Mouse (Mus musculus): ENCODE results near the gene Larp4. TPM values are rescaled to one million over a fixed set of nuclear protein-coding genes. Genes with fewer than 3 reads are reported as not detected.
"Not testable (repeated sequence)": the region's sequence is repeated elsewhere in the genome, so short reads cannot be mapped to it uniquely, and the experiment has no call there.

Larp4 gene
- total and polyA plus RNA-seq, 3 experiments: 32.5 to 55.3 (median 54.2) TPM

DNA sequence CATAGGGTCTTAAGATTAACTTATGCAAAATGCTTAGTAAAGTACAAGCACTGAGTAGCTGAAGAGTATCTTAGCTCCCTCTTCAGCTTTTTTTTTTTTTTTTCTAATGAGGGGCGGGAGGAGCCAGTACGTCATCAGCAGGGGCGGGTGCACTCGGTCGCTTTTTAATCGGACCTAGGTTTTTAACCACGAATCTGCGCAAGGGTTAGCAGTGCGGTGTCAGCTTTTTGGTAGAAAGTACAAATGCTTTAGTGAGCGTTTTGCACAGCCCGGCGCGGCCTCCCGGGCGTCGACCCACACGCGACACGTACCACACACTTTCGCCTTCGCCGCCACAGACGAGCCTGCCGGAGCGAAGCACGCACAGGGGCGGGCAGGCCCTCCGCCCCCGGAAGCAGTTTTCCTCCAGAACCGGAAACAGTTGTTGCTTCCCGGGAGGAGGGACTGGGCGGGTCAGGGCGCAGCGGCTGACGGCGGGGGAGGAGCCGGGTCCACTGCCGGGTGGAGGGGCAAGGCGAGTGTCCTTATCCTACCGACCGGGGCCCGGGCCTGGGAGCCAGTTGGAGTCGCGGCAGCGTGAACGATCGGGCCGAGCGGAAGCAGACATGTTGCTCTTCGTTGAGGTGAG is 2.6 kb downstream of the Larp4 start:
- Histone ChIP-seq H3K9ac (ENCODE audit: low read depth, low read length) (peak overlapping the region; percentile 98), H3K4me1 (ENCODE audit: control insufficient read depth, insufficient read depth, low read length) (peaks cover 2% of the 10 kb centered on the region), H3K4me3 (peak overlapping the region; percentile 78), H3K27me3 (ENCODE audit: control insufficient read depth, insufficient read depth, low read length) (no peaks in the 10 kb centered on the region), H3K27ac (peak overlapping the region; percentile 94), H3K36me3 (ENCODE audit: control insufficient read depth, insufficient read depth, low read length) (peaks cover 2% of the 10 kb centered on the region; the same call in 1 of the 2 replicates), H3K79me2 (replicated peaks; ENCODE audit: control insufficient read depth, insufficient read depth, low read length) (peaks cover 3% of the 10 kb centered on the region; the same call in 1 of the 2 replicates)
- DNase-seq: peak; percentile 97 to 98
- under 1% methylated on average over 50 of the region's 50 CpGs for WGBS
- intact Hi-C loops (cut with DNase I): no loop called here
- TF ChIP-seq CTCF (IDR thresholded peaks at IDR 0.05) (no peak), POLR2A (IDR thresholded peaks at IDR 0.05; ENCODE audit: insufficient read depth, low read depth, low read length) (peak; percentile 86), EP300 (IDR thresholded peaks at IDR 0.05; ENCODE audit: insufficient read depth, low read depth, low read length) (0 out of 2 replicates have a peak, but pooled peaks have one; percentile 40)

DNA sequence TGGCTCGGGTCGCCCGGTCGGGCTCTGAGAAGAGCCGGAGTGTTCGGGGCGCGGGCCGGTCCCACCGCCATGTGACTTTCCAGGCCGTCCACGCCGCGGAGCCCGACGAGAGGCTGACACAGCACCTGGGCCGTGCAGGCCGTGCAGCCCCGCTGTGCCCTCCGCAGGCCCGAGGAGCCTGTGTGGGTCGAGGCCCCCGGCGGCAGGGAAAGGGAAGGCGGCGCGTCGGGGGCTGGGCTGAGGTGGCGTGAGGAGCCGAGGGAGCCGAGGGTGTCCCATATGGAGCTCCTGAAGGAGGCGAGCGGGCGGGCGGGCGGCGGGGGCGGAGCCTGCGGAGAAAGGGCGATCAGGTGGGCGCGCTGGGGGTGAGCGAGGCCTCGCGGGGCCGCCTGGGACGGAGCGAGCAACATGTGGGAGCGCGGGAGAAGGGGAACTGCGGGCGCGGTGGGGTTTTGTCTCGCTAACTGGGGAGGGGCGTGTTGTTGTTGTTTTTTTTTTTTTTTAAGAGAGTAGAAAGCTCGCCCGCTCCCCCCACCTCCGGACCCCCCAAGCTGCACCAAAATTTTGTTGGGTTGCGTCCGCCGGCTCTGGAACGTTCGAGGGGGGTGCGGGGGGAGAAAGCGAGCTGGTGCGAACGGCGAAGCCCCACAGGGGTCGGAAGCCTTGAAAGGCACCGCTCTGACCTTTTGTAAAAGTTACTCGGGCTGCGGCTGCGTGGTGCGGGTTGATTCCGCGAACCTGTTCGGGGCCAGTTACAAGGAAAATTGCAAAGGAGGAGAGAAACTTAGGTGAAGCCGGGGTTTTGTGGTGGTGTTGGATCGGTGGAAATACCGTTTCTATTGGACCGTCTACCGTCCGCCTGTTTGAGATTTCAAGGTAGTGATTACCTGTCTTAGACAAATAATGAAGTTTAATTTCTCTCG is 3.4 kb downstream of the Larp4 start:
- peaks cover 2% of the 10 kb centered on the region for H3K4me1 ChIP-seq (ENCODE audit: control insufficient read depth, insufficient read depth, low read length)
- H3K36me3 ChIP-seq (ENCODE audit: control insufficient read depth, insufficient read depth, low read length): peaks cover 2% of the 10 kb centered on the region; the same call in 1 of the 2 replicates
- H3K79me2 ChIP-seq (replicated peaks; ENCODE audit: control insufficient read depth, insufficient read depth, low read length): peaks cover 3% of the 10 kb centered on the region; the same call in 1 of the 2 replicates
- H3K27me3 ChIP-seq (ENCODE audit: control insufficient read depth, insufficient read depth, low read length): no peaks in the 10 kb centered on the region
- peak; percentile 37 to 45 for DNase-seq
- peak overlapping the region; percentile 78 for H3K4me3 ChIP-seq
- WGBS: under 1% methylated on average over 71 of the region's 84 CpGs
- TF ChIP-seq EP300 (IDR thresholded peaks at IDR 0.05; ENCODE audit: insufficient read depth, low read depth, low read length) (no peak), CTCF (IDR thresholded peaks at IDR 0.05) (no peak), POLR2A (IDR thresholded peaks at IDR 0.05; ENCODE audit: insufficient read depth, low read depth, low read length) (no peak)
- peak overlapping the region; percentile 94 for H3K27ac ChIP-seq
- peak overlapping the region; percentile 98 for H3K9ac ChIP-seq (ENCODE audit: low read depth, low read length)
- intact Hi-C loops (cut with DNase I): no loop called here

DNA sequence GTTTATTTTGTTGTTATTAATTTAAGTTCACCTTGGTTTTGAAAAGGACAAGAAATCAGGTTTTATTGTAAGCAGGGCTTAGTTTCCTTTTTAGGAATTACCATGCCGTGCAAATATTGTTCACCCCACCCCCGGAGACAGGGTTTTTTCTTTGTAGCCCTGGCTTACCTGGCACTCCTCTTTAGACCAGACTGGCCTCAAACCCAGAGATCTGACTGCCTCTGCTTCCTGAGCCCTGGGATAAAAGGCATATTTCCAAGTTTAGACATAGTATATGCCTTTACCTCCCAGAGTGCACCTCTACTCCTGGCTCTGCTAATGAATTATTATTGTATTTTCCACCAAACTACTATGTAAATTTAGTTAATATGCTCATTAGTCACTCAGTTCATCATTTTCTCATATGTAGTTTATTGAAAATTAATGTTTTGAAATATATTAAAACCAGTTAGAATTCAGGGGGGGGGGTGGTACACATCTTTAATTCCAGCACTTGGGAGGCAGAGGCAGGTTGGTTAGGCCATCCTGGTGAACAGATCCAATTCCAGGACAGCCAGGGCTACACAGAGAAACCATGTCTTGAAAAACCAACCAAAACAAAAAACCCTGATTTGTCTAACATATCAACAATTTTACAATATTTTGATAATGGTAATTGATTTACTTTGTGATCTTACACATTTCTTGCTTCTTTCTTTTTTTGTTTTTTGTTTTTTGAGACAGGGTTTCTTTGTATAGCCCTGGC is 4.8 kb downstream of the Larp4 start:
- H3K27ac ChIP-seq: no peak overlapping the region

DNA sequence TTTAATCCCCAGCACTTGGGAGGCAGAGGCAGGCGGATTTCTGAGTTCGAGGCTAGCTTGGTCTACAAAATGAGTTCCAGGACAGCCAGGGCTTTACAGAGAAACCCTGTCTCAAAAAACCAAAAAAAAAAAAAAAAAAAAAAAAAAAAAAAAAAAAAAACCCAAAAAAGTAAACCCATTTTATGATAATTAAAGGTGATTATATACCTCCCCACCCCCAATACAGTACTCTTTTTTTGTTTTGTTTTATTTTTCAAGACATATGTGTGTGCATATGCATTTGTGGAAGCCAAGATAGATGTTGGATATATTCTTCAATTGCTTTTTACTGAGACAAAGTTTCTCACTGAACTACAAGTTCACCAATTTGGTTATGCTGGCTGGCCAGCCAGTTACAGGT is 6.3 kb downstream of the Larp4 start:
- DNase-seq; H3K4me1 ChIP-seq (ENCODE audit: control insufficient read depth, insufficient read depth, low read length); H3K36me3 ChIP-seq (ENCODE audit: control insufficient read depth, insufficient read depth, low read length); H3K27ac ChIP-seq; H3K9ac ChIP-seq (ENCODE audit: low read depth, low read length); H3K4me3 ChIP-seq; H3K79me2 ChIP-seq (replicated peaks; ENCODE audit: control insufficient read depth, insufficient read depth, low read length); H3K27me3 ChIP-seq (ENCODE audit: control insufficient read depth, insufficient read depth, low read length); intact Hi-C loops (cut with DNase I): not testable (repeated sequence)
- 87% methylated on average over 2 of the region's 2 CpGs for WGBS

More for the DNA sequence above, 4.8 kb downstream of the Larp4 start:
- H3K4me1 ChIP-seq (ENCODE audit: control insufficient read depth, insufficient read depth, low read length): peaks cover 2% of the 10 kb centered on the region
- WGBS: 45% methylated on average over 2 of the region's 2 CpGs
- intact Hi-C loops (cut with DNase I): no loop called here
- no peak for TF ChIP-seq EP300 (IDR thresholded peaks at IDR 0.05; ENCODE audit: insufficient read depth, low read depth, low read length)
- no peak for TF ChIP-seq POLR2A (IDR thresholded peaks at IDR 0.05; ENCODE audit: insufficient read depth, low read depth, low read length)
- TF ChIP-seq CTCF (IDR thresholded peaks at IDR 0.05): no peak
- no peaks in the 10 kb centered on the region for H3K27me3 ChIP-seq (ENCODE audit: control insufficient read depth, insufficient read depth, low read length)
- H3K36me3 ChIP-seq (ENCODE audit: control insufficient read depth, insufficient read depth, low read length): peaks cover 2% of the 10 kb centered on the region; the same call in 1 of the 2 replicates
- H3K9ac ChIP-seq (ENCODE audit: low read depth, low read length): no peak overlapping the region
- no peak for DNase-seq
- H3K4me3 ChIP-seq: no peak overlapping the region
- peaks cover 3% of the 10 kb centered on the region; the same call in 1 of the 2 replicates for H3K79me2 ChIP-seq (replicated peaks; ENCODE audit: control insufficient read depth, insufficient read depth, low read length)

DNA sequence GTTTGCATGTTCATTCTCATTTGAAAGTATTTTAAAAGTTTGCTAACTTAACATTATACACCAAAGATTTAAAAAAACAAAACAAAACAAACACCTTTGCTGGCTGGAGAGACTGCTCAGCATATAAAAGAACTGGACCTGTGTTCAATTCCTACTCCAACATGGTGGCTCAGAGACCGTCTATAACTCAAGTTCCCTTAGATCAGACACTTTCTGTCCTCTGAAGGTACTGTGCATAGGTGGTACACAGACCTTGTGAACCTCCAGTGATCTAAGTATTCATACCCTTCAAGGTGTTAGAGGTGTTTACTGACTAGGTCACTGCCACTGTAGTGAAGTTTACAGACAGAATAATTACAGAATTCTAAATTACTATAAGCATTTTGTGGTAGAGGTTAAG is 9.4 kb downstream of the Larp4 start:
- WGBS: 64% methylated on average over 1 of the region's 1 CpGs
- no peaks in the 10 kb centered on the region; the same call in 1 of the 2 replicates for H3K4me1 ChIP-seq (ENCODE audit: control insufficient read depth, insufficient read depth, low read length)
- peaks cover 6% of the 10 kb centered on the region for H3K79me2 ChIP-seq (replicated peaks; ENCODE audit: control insufficient read depth, insufficient read depth, low read length)
- no peaks in the 10 kb centered on the region; the same call in 1 of the 2 replicates for H3K36me3 ChIP-seq (ENCODE audit: control insufficient read depth, insufficient read depth, low read length)
- no peak overlapping the region for H3K9ac ChIP-seq (ENCODE audit: low read depth, low read length)
- no peak for TF ChIP-seq EP300 (IDR thresholded peaks at IDR 0.05; ENCODE audit: insufficient read depth, low read depth, low read length)
- no peak for TF ChIP-seq CTCF (IDR thresholded peaks at IDR 0.05)
- TF ChIP-seq POLR2A (IDR thresholded peaks at IDR 0.05; ENCODE audit: insufficient read depth, low read depth, low read length): no peak
- no peaks in the 10 kb centered on the region for H3K27me3 ChIP-seq (ENCODE audit: control insufficient read depth, insufficient read depth, low read length)
- H3K27ac ChIP-seq: no peak overlapping the region
- intact Hi-C loops (cut with DNase I): no loop called here
- no peak overlapping the region for H3K4me3 ChIP-seq
- no peak for DNase-seq

Data from heart, adult 2 months (tissue).